Mouse (Mus musculus): ENCODE measurements around the gene Krtap29-1. TPM values are rescaled to one million over a fixed set of nuclear protein-coding genes. Genes with fewer than 3 reads are reported as not detected.

The Krtap29-1 gene
- polyA plus RNA-seq, 1 experiment from 2014 or later = not detected

GRCm38 (mm10) chr11:100004846-100005245 lies 26.0 kb upstream of the Krtap29-1 start:
- H3K4me1 ChIP-seq (replicated peaks; ENCODE audit: control insufficient read depth, insufficient read depth, low read length) = no peaks in the 10 kb centered on the region
- no peaks in the 10 kb centered on the region for H3K36me3 ChIP-seq (ENCODE audit: control insufficient read depth, insufficient read depth, low read length)
- H3K9ac ChIP-seq (ENCODE audit: low read depth, low read length) = no peak overlapping the region
- no peak overlapping the region for H3K4me2 ChIP-seq (replicated peaks; ENCODE audit: low read depth, low read length)
- peak; percentile 66 for DNase-seq (ENCODE audit: low spot score)
- no peaks in the 10 kb centered on the region for H3K9me3 ChIP-seq (ENCODE audit: control insufficient read depth, low read length)
- no peak overlapping the region for H3K27ac ChIP-seq (ENCODE audit: low read depth, low read length)
- WGBS = 30% methylated on average over 6 of the region's 6 CpGs
- no peaks in the 10 kb centered on the region for H3K27me3 ChIP-seq (ENCODE audit: control insufficient read depth, insufficient read depth, low read length)
- no peak for ATAC-seq (ENCODE audit: low FRiP score)
- no peak overlapping the region for H3K4me3 ChIP-seq (ENCODE audit: low read depth, low read length)

DNA sequence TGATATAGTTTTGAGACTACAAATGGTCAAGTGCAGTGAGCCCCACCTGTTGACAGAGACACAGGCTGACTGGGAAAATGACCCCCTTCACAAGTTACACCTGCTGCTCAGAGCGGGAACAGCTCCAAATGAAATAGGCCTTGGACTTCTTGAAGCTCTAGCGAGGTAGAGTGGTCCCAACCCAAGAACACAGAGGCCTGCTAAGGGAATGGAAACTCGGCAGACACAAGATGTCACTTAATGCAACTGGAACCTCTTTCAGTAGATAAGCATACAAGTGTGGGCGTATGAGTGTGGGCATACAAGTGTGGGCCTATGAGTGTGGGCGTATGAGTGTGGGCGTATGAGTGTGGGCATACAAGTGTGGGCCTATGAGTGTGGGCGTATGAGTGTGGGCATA lies 20.2 kb upstream of the Krtap29-1 start:
- no peaks in the 10 kb centered on the region for H3K36me3 ChIP-seq (ENCODE audit: control insufficient read depth, insufficient read depth, low read length)
- no peak overlapping the region for H3K4me2 ChIP-seq (replicated peaks; ENCODE audit: low read depth, low read length)
- no peak for DNase-seq (ENCODE audit: low spot score)
- no peak overlapping the region for H3K9ac ChIP-seq (ENCODE audit: low read depth, low read length)
- no peak overlapping the region for H3K27ac ChIP-seq (ENCODE audit: low read depth, low read length)
- H3K4me1 ChIP-seq (replicated peaks; ENCODE audit: control insufficient read depth, insufficient read depth, low read length) = no peaks in the 10 kb centered on the region
- H3K4me3 ChIP-seq (ENCODE audit: low read depth, low read length) = no peak overlapping the region
- no peak for ATAC-seq (ENCODE audit: low FRiP score)
- H3K9me3 ChIP-seq (ENCODE audit: control insufficient read depth, low read length) = no peaks in the 10 kb centered on the region
- no peaks in the 10 kb centered on the region for H3K27me3 ChIP-seq (ENCODE audit: control insufficient read depth, insufficient read depth, low read length)
- WGBS = 90% methylated on average over 7 of the region's 7 CpGs

- DNase-seq (ENCODE audit: low spot score) = no peak
- no peak for ATAC-seq (ENCODE audit: low FRiP score)
- H3K9ac ChIP-seq (ENCODE audit: low read depth, low read length) = no peak overlapping the region
These were observed 15.5 kb upstream of the Krtap29-1 start for GRCm38 (mm10) chr11:99994384-99994661.

DNA sequence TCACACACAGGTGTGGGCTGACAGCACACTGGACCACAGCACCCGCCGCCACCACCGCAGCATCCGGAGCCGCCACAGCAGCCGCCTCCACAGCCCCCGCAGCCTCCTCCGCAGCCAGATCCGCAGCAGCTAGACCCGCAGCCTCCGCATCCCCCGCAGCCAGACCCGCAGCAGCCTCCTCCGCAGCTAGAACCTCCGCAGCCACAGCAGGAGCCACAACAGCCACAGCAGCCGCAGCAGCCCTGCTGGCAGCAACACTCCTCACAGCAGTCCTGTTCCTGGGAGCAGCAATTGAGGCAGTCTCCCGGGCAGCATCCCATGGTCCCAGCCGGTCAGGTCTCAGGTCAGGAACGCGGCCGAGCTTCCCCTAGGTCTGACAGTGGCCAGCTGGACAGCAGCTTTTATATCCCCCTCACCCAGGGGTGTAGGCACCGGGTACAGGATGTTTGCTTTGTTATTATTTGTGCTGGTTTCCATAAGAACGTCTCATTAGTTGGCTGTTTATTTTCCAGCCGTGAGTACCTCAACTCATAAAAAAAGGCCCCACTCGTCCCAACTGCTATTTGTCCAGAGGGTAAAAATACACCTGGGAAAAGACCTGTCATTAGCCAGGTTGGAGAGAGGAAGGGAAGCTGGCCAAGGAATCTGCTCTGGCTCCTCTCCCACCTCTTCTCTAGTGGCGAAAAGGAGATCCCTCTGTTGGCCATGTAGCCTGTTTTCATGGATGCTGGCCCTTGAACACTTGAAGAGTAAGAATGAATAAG lies 14.9 kb upstream of the Krtap29-1 start, which contains the start of gene Krtap17-1:
Gene Krtap17-1 (minus strand): TSS at position 375 of the 764 bp plus-strand sequence.
- Histone ChIP-seq H3K4me3 (ENCODE audit: low read depth, low read length) (no peak within 1 kb of the TSS), H3K9me3 (ENCODE audit: control insufficient read depth, low read length) (no peaks in the 10 kb centered on the region), H3K9ac (ENCODE audit: low read depth, low read length) (peak within 1 kb of the TSS; percentile 34; the same call in 1 of the 2 replicates), H3K27me3 (ENCODE audit: control insufficient read depth, insufficient read depth, low read length) (no peaks in the 10 kb centered on the region), H3K4me1 (replicated peaks; ENCODE audit: control insufficient read depth, insufficient read depth, low read length) (no peaks in the 10 kb centered on the region), H3K36me3 (ENCODE audit: control insufficient read depth, insufficient read depth, low read length) (no peaks in the 10 kb centered on the region), H3K4me2 (replicated peaks; ENCODE audit: low read depth, low read length) (peak within 1 kb of the TSS; percentile 14; the same call in 1 of the 2 replicates), H3K27ac (ENCODE audit: low read depth, low read length) (no peak within 1 kb of the TSS)
- 36% methylated on average over 23 of the region's 26 CpGs for WGBS
- ATAC-seq (ENCODE audit: low FRiP score) = no peak
- peak; percentile 2 for DNase-seq (ENCODE audit: low spot score)

More at GRCm38 (mm10) chr11:99994384-99994661, 15.5 kb upstream of the Krtap29-1 start:
- Histone ChIP-seq H3K27ac (ENCODE audit: low read depth, low read length) (no peak overlapping the region), H3K27me3 (ENCODE audit: control insufficient read depth, insufficient read depth, low read length) (no peaks in the 10 kb centered on the region), H3K9me3 (ENCODE audit: control insufficient read depth, low read length) (no peaks in the 10 kb centered on the region), H3K36me3 (ENCODE audit: control insufficient read depth, insufficient read depth, low read length) (no peaks in the 10 kb centered on the region), H3K4me3 (ENCODE audit: low read depth, low read length) (no peak overlapping the region), H3K4me1 (replicated peaks; ENCODE audit: control insufficient read depth, insufficient read depth, low read length) (no peaks in the 10 kb centered on the region), H3K4me2 (replicated peaks; ENCODE audit: low read depth, low read length) (no peak overlapping the region)
- 63% methylated on average over 4 of the region's 4 CpGs for WGBS

DNA sequence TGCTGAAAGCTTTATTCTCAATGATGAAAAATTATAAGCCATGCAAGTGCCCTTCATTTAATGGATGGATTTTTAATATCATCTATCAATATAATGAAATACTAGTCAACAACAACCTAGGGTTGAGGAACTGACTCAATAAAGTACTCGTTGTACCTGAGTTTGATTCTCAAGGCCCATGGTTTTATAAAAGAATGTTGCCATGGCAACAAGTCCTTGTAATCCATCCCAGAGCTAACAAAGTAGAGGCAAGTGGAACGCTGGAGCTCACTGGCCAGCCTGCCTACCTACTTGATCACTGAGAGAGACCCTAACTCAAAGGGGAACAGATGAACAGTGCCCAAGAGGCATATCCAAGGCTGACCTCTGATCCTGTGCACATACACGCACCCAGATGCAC lies 11.7 kb upstream of the Krtap29-1 start:
- Histone ChIP-seq H3K4me3 (ENCODE audit: low read depth, low read length) (no peak overlapping the region), H3K36me3 (ENCODE audit: control insufficient read depth, insufficient read depth, low read length) (no peaks in the 10 kb centered on the region), H3K9ac (ENCODE audit: low read depth, low read length) (no peak overlapping the region), H3K4me1 (replicated peaks; ENCODE audit: control insufficient read depth, insufficient read depth, low read length) (no peaks in the 10 kb centered on the region), H3K4me2 (replicated peaks; ENCODE audit: low read depth, low read length) (no peak overlapping the region), H3K27ac (ENCODE audit: low read depth, low read length) (no peak overlapping the region), H3K9me3 (ENCODE audit: control insufficient read depth, low read length) (no peaks in the 10 kb centered on the region), H3K27me3 (ENCODE audit: control insufficient read depth, insufficient read depth, low read length) (no peaks in the 10 kb centered on the region)
- ATAC-seq (ENCODE audit: low FRiP score) = no peak
- WGBS = 76% methylated on average over 3 of the region's 3 CpGs
- no peak for DNase-seq (ENCODE audit: low spot score)

GRCm38 (mm10) chr11:99989881-99990405 lies 11.1 kb upstream of the Krtap29-1 start:
- H3K27me3 ChIP-seq (ENCODE audit: control insufficient read depth, insufficient read depth, low read length) = no peaks in the 10 kb centered on the region
- DNase-seq (ENCODE audit: low spot score) (no peak), ATAC-seq (ENCODE audit: low FRiP score) (no peak)
- no peaks in the 10 kb centered on the region for H3K4me1 ChIP-seq (replicated peaks; ENCODE audit: control insufficient read depth, insufficient read depth, low read length)
- H3K36me3 ChIP-seq (ENCODE audit: control insufficient read depth, insufficient read depth, low read length) = no peaks in the 10 kb centered on the region
- H3K4me2 ChIP-seq (replicated peaks; ENCODE audit: low read depth, low read length) = no peak overlapping the region
- no peak overlapping the region for H3K27ac ChIP-seq (ENCODE audit: low read depth, low read length)
- no peak overlapping the region for H3K9ac ChIP-seq (ENCODE audit: low read depth, low read length)
- H3K9me3 ChIP-seq (ENCODE audit: control insufficient read depth, low read length) = no peaks in the 10 kb centered on the region
- 84% methylated on average over 6 of the region's 6 CpGs for WGBS
- no peak overlapping the region for H3K4me3 ChIP-seq (ENCODE audit: low read depth, low read length)

DNA sequence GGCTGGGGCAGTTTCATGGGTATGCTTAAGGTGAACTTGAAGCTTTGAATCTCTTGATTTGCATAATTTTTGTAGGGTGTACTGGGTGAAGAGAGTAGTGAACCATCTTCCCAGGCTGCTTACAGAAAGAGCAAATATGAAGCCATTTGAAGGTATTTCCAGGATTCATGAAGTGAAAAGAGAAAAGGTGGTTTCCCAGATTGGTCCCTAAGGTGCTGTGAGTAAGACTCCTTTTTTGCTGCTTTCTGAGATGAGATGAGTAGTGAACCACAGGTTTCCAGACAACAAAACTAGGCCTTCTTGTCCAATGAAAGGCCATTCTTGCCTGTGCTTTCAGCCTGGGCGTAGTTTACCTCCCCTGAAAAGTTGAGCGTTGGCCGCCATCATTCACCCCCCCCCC lies 9.7 kb upstream of the Krtap29-1 start:
- H3K9me3 ChIP-seq (ENCODE audit: control insufficient read depth, low read length) = no peaks in the 10 kb centered on the region
- no peak for ATAC-seq (ENCODE audit: low FRiP score)
- WGBS = 91% methylated on average over 3 of the region's 3 CpGs
- H3K36me3 ChIP-seq (ENCODE audit: control insufficient read depth, insufficient read depth, low read length) = no peaks in the 10 kb centered on the region
- H3K9ac ChIP-seq (ENCODE audit: low read depth, low read length) = no peak overlapping the region
- H3K4me1 ChIP-seq (replicated peaks; ENCODE audit: control insufficient read depth, insufficient read depth, low read length) = no peaks in the 10 kb centered on the region
- no peak overlapping the region for H3K4me2 ChIP-seq (replicated peaks; ENCODE audit: low read depth, low read length)
- H3K27ac ChIP-seq (ENCODE audit: low read depth, low read length) = no peak overlapping the region
- no peaks in the 10 kb centered on the region for H3K27me3 ChIP-seq (ENCODE audit: control insufficient read depth, insufficient read depth, low read length)
- DNase-seq (ENCODE audit: low spot score) = no peak
- H3K4me3 ChIP-seq (ENCODE audit: low read depth, low read length) = no peak overlapping the region

GRCm38 (mm10) chr11:99986180-99986647 lies 7.4 kb upstream of the Krtap29-1 start, which contains the start of gene Krtap16-1:
Gene Krtap16-1 (minus strand): TSS chr11:99986597.
- WGBS = 84% methylated on average over 8 of the region's 8 CpGs
- ATAC-seq (ENCODE audit: low FRiP score) = no peak

More at GRCm38 (mm10) chr11:99986180-99986647, 7.4 kb upstream of the Krtap29-1 start, which contains the start of gene Krtap16-1:
- Histone ChIP-seq H3K27me3 (ENCODE audit: control insufficient read depth, insufficient read depth, low read length) (no peaks in the 10 kb centered on the region), H3K4me3 (ENCODE audit: low read depth, low read length) (no peak within 1 kb of the TSS), H3K9ac (ENCODE audit: low read depth, low read length) (no peak within 1 kb of the TSS), H3K9me3 (ENCODE audit: control insufficient read depth, low read length) (no peaks in the 10 kb centered on the region), H3K4me2 (replicated peaks; ENCODE audit: low read depth, low read length) (no peak within 1 kb of the TSS), H3K4me1 (replicated peaks; ENCODE audit: control insufficient read depth, insufficient read depth, low read length) (no peaks in the 10 kb centered on the region), H3K36me3 (ENCODE audit: control insufficient read depth, insufficient read depth, low read length) (no peaks in the 10 kb centered on the region), H3K27ac (ENCODE audit: low read depth, low read length) (no peak within 1 kb of the TSS)
- no peak for DNase-seq (ENCODE audit: low spot score)

Measured in hindbrain, embryonic 11.5 days (tissue).